Mouse (Mus musculus) embryonic facial prominence, embryonic 13.5 days (tissue): ENCODE data around the gene H2al1j. TPM values are rescaled to one million over a fixed set of nuclear protein-coding genes. Genes with fewer than 3 reads are reported as not detected.
"Not testable (repeated sequence)": the region's sequence is repeated elsewhere in the genome, so short reads cannot be mapped to it uniquely, and the experiment has no call there.

Experiments
- ATAC-seq: fragments of 200-750 bp; cut with Nextera tagmentation; 2 replicates; pipeline ENCODE4 v1.8.0; 2017; ENCODE audit warnings: low read depth; ENCODE audit not compliant: insufficient number of reproducible peaks, insufficient read depth, low FRiP score, low TSS enrichment
- H3K27ac ChIP-seq: fragments of 300-500 bp; sonication (generic); 2 replicates; pipeline ENCODE4 v1.5.1; 2015; ENCODE audit warnings: moderate library complexity, mild to moderate bottlenecking, inconsistent platforms
- H3K27me3 ChIP-seq: fragments of 300-500 bp; sonication (generic); 2 replicates; pipeline ENCODE4 v1.6.1; 2015; ENCODE audit warnings: mild to moderate bottlenecking, inconsistent platforms
- H3K36me3 ChIP-seq: fragments of 300-500 bp; sonication (generic); 2 replicates; pipeline ENCODE4 v1.6.1; 2015; ENCODE audit warnings: mild to moderate bottlenecking, inconsistent platforms
- H3K4me1 ChIP-seq: fragments of 300-500 bp; sonication (generic); 2 replicates; pipeline ENCODE4 v1.6.1; 2015; ENCODE audit warnings: inconsistent platforms
- H3K4me2 ChIP-seq: fragments of 300-500 bp; sonication (generic); 2 replicates; pipeline ENCODE4 v1.6.1; 2015; ENCODE audit warnings: moderate library complexity, mild to moderate bottlenecking, inconsistent platforms
- H3K4me3 ChIP-seq: fragments of 300-500 bp; sonication (generic); 2 replicates; pipeline ENCODE4 v1.5.1; 2015; ENCODE audit warnings: mild to moderate bottlenecking, inconsistent platforms
- H3K9ac ChIP-seq: fragments of 300-500 bp; sonication (generic); 2 replicates; pipeline ENCODE4 v1.6.1; 2015; ENCODE audit warnings: mild to moderate bottlenecking, inconsistent platforms
- H3K9me3 ChIP-seq: fragments of 300-500 bp; sonication (generic); 2 replicates; pipeline ENCODE4 v1.6.1; 2016; ENCODE audit warnings: inconsistent platforms
- WGBS: fragments of 180-500 bp; shearing (Covaris S2); methylation state at CpG from one replicate; pipeline ENCODE4 v1.1.7; 2015; ENCODE audit warnings: mixed read lengths; 5-methylcytosine and 5-hydroxymethylcytosine counted together
- polyA plus RNA-seq: library from polyadenylated mRNA; unstranded; fragments of >200 nt; fragmentation: Nextera tagmentation; extraction: Ambion mirVana; gene quantifications from 2 replicates; pipeline ENCODE4 v1.2.1, GENCODE M21; 2015

H2al1j gene
- polyA plus RNA-seq, 1 experiment from 2014 or later, result not detected

GRCm38 (mm10) chrX:11324359-11324758 is 3.3 kb upstream of the H2al1j start, which contains the start of gene H2al1i:
H2al1i (plus strand) TSS chrX:11324659.
- not testable (repeated sequence) for H3K4me3 ChIP-seq, H3K9me3 ChIP-seq, H3K4me1 ChIP-seq, H3K9ac ChIP-seq, H3K36me3 ChIP-seq, H3K4me2 ChIP-seq, H3K27me3 ChIP-seq, H3K27ac ChIP-seq, ATAC-seq
- WGBS, result no CpG with 5 or more reads among the region's 5 CpGs

GRCm38 (mm10) chrX:11345762-11346161 is 18.1 kb downstream of the H2al1j start:
- Histone ChIP-seq H3K27me3 (peaks cover 44% of the 10 kb centered on the region), H3K4me3 (no peak overlapping the region), H3K27ac (no peak overlapping the region), H3K36me3 (no peaks in the 10 kb centered on the region), H3K4me2 (peak overlapping the region; percentile 33), H3K4me1 (peaks cover 18% of the 10 kb centered on the region), H3K9me3 (no peaks in the 10 kb centered on the region), H3K9ac (no peak overlapping the region)
- ATAC-seq, result no peak
- 37% methylated on average over 9 of the region's 9 CpGs for WGBS

- no peak overlapping the region for H3K27ac ChIP-seq
These were observed 19.1 kb downstream of the H2al1j start for GRCm38 (mm10) chrX:11346756-11347155.

GRCm38 (mm10) chrX:11360823-11361222 is 33.2 kb downstream of the H2al1j start:
- no peak overlapping the region for H3K4me3 ChIP-seq
- no peaks in the 10 kb centered on the region for H3K36me3 ChIP-seq
- no peak overlapping the region for H3K27ac ChIP-seq
- H3K4me1 ChIP-seq, result peaks cover 4% of the 10 kb centered on the region
- H3K4me2 ChIP-seq, result no peak overlapping the region
- peaks cover 53% of the 10 kb centered on the region for H3K27me3 ChIP-seq
- H3K9ac ChIP-seq, result no peak overlapping the region
- no peaks in the 10 kb centered on the region for H3K9me3 ChIP-seq
- no peak for ATAC-seq
- 81% methylated on average over 6 of the region's 6 CpGs for WGBS

More at GRCm38 (mm10) chrX:11346756-11347155, 19.1 kb downstream of the H2al1j start:
- Histone ChIP-seq H3K27me3 (peaks cover 42% of the 10 kb centered on the region), H3K4me1 (peaks cover 18% of the 10 kb centered on the region), H3K9ac (no peak overlapping the region), H3K36me3 (no peaks in the 10 kb centered on the region), H3K9me3 (no peaks in the 10 kb centered on the region), H3K4me3 (no peak overlapping the region), H3K4me2 (no peak overlapping the region)
- no peak for ATAC-seq
- WGBS, result 76% methylated on average over 3 of the region's 3 CpGs

GRCm38 (mm10) chrX:11361261-11361660 is 33.6 kb downstream of the H2al1j start:
- Histone ChIP-seq H3K9me3 (no peaks in the 10 kb centered on the region), H3K27ac (no peak overlapping the region), H3K4me3 (no peak overlapping the region), H3K4me1 (peaks cover 4% of the 10 kb centered on the region), H3K4me2 (no peak overlapping the region), H3K36me3 (no peaks in the 10 kb centered on the region), H3K9ac (no peak overlapping the region), H3K27me3 (peaks cover 49% of the 10 kb centered on the region)
- 85% methylated on average over 2 of the region's 2 CpGs for WGBS
- ATAC-seq, result no peak

GRCm38 (mm10) chrX:11363890-11364289 is 36.3 kb downstream of the H2al1j start:
- H3K27me3 ChIP-seq, result peaks cover 46% of the 10 kb centered on the region
- H3K4me2 ChIP-seq, result no peak overlapping the region
- no peak overlapping the region for H3K9ac ChIP-seq
- no peaks in the 10 kb centered on the region for H3K36me3 ChIP-seq
- ATAC-seq, result no peak
- no peaks in the 10 kb centered on the region for H3K9me3 ChIP-seq
- H3K4me3 ChIP-seq, result no peak overlapping the region
- H3K4me1 ChIP-seq, result peaks cover 4% of the 10 kb centered on the region
- no peak overlapping the region for H3K27ac ChIP-seq
- WGBS, result 53% methylated on average over 6 of the region's 6 CpGs

- H3K4me2 ChIP-seq, result no peak overlapping the region
- H3K4me3 ChIP-seq, result no peak overlapping the region
- H3K9me3 ChIP-seq, result no peaks in the 10 kb centered on the region
- 34% methylated on average over 12 of the region's 12 CpGs for WGBS
- no peak for ATAC-seq
- H3K27ac ChIP-seq, result no peak overlapping the region
- no peak overlapping the region for H3K9ac ChIP-seq
- H3K27me3 ChIP-seq, result peaks cover 41% of the 10 kb centered on the region
- peaks cover 4% of the 10 kb centered on the region for H3K4me1 ChIP-seq
- H3K36me3 ChIP-seq, result no peaks in the 10 kb centered on the region
These were observed 37.5 kb downstream of the H2al1j start for GRCm38 (mm10) chrX:11365151-11365550.

Other genes with a start within 250 kb of the H2al1j start
- not detected in 2 replicates for gene H2al1a, start 28.6 kb upstream of the H2al1j start, polyA plus RNA-seq
- not detected in 2 replicates for gene H2al1b, start 25.4 kb upstream of the H2al1j start, polyA plus RNA-seq
- not detected in 2 replicates for gene H2al1c, start 22.2 kb upstream of the H2al1j start, polyA plus RNA-seq
- gene H2al1d, start 19.0 kb upstream of the H2al1j start, polyA plus RNA-seq, result not detected in 2 replicates
- gene H2al1e, start 15.9 kb upstream of the H2al1j start, polyA plus RNA-seq, result not detected in 2 replicates
- not detected in 2 replicates for gene H2al1f, start 12.7 kb upstream of the H2al1j start, polyA plus RNA-seq
- gene H2al1g, start 9.6 kb upstream of the H2al1j start, polyA plus RNA-seq, result not detected in 2 replicates
- gene H2al1h, start 6.3 kb upstream of the H2al1j start, polyA plus RNA-seq, result not detected in 2 replicates
- gene H2al1i, start 3.2 kb upstream of the H2al1j start, polyA plus RNA-seq, result not detected in 2 replicates